In the genomic region with DNA sequence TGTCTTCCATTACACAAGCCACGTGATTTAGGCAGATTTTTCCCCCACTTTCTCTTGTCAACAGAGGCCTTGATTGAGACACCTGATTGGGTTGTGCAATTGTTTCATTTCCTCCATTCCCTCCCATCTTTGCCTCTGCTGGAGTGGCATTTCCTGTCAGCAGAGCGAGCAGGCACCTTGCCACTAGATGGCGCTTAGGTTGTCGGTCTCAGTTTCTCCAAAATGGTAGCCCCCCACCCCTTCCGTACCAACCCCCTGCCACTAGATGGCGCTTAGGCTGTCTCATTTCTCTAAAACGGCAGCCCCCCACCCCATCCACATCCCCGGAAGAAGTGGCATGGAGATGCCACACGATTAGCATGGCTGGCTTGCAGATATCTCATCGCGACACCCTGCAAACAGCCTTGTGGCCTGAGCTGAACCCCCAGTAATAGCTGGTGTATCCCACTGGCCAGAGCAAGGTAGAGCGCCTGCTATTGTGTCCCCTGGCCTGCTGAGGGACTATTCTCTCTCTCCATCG, we compare ENCODE assay signal across 8 mouse cellular contexts. TPM values are rescaled to one million over a fixed set of nuclear protein-coding genes. Genes with fewer than 3 reads are reported as not detected.
DNase-seq lines count a peak whose midpoint lies in the region; ATAC-seq and TF ChIP-seq lines count a peak whose summit lies in the region.

No protein-coding gene starts in this region.

- TF ChIP-seq POLR2A in heart, adult 2 months (IDR thresholded peaks at IDR 0.05; ENCODE audit: insufficient read depth, low read depth, low read length) = no peak
- TF ChIP-seq POLR2A in olfactory bulb, adult 2 months (IDR thresholded peaks at IDR 0.05; ENCODE audit: insufficient read depth, low read depth, low read length) = no peak

- peak; percentile 72 for DNase-seq in A20 (ENCODE audit: low read depth, low spot score)
- peak; percentile 91 for DNase-seq in ES-CJ7 (ENCODE audit: low read depth, low spot score)
- DNase-seq in heart, adult 2 months = peak; percentile 42 to 45
- DNase-seq in kidney, postnatal 4 days = peak; percentile 70 to 79
- DNase-seq in lung, postnatal 0 days (ENCODE audit: low spot score) = peak; percentile 83
- DNase-seq in urinary bladder, postnatal 10 days (ENCODE audit: low spot score) = no peak

- 0 out of 2 replicates have a peak, but pooled peaks have one; percentile 37 for TF ChIP-seq EP300 in heart, adult 2 months (IDR thresholded peaks at IDR 0.05; ENCODE audit: insufficient read depth, low read depth, low read length)
- peak; percentile 27; the same call in 1 of the 2 replicates for TF ChIP-seq EP300 in lung, postnatal 0 days (IDR thresholded peaks at IDR 0.05)

- 0 out of 2 replicates have a peak overlapping the region, but pooled peaks have one; percentile 8 for H3K4me2 ChIP-seq in lung, postnatal 0 days (replicated peaks; ENCODE audit: low read depth, low read length)

- H3K9ac ChIP-seq in heart, adult 2 months (ENCODE audit: low read depth, low read length) = no peak overlapping the region
- no peak overlapping the region for H3K9ac ChIP-seq in lung, postnatal 0 days (replicated peaks; ENCODE audit: low read depth)

- no peaks in the 10 kb centered on the region for H3K9me3 ChIP-seq in lung, postnatal 0 days (ENCODE audit: low read length)

- intact Hi-C loops in heart, adult 2 months (cut with DNase I) = loop anchor here (2.0 kb wide), 3 partner anchors 83 to 149 kb away; no protein-coding TSS in a partner anchor

- H3K4me3 ChIP-seq in heart, adult 2 months = no peak overlapping the region
- H3K4me3 ChIP-seq in lung, postnatal 0 days (ENCODE audit: low read depth, low read length) = no peak overlapping the region
- no peak overlapping the region for H3K4me3 ChIP-seq in olfactory bulb, adult 2 months (ENCODE audit: insufficient read depth, low read depth, low read length)

- H3K27me3 ChIP-seq in heart, adult 2 months (ENCODE audit: control insufficient read depth, insufficient read depth, low read length) = no peaks in the 10 kb centered on the region
- H3K27me3 ChIP-seq in lung, postnatal 0 days (replicated peaks; ENCODE audit: insufficient read depth, low read length) = no peaks in the 10 kb centered on the region

- peaks cover 2% of the 10 kb centered on the region for H3K4me1 ChIP-seq in heart, adult 2 months (ENCODE audit: control insufficient read depth, insufficient read depth, low read length)
- H3K4me1 ChIP-seq in lung, postnatal 0 days (ENCODE audit: insufficient read depth, low read depth, low read length) = 0 out of 2 replicates have a peak, but pooled peaks cover 4% of the 10 kb centered on the region
- peaks cover 4% of the 10 kb centered on the region; the same call in 1 of the 2 replicates for H3K4me1 ChIP-seq in olfactory bulb, adult 2 months (ENCODE audit: control insufficient read depth, insufficient read depth, low read length)

- H3K79me2 ChIP-seq in heart, adult 2 months (replicated peaks; ENCODE audit: control insufficient read depth, insufficient read depth, low read length) = no peaks in the 10 kb centered on the region

- peak; percentile 81 for ATAC-seq in common myeloid progenitor, adult 5-6 weeks (replicated peaks; ENCODE audit: low read depth, poor library complexity, severe bottlenecking)
- peak; percentile 67 for ATAC-seq in lung, postnatal 0 days

- H3K27ac ChIP-seq in heart, adult 2 months = no peak overlapping the region
- no peak overlapping the region for H3K27ac ChIP-seq in lung, postnatal 0 days (ENCODE audit: low read length)
- no peak overlapping the region for H3K27ac ChIP-seq in olfactory bulb, adult 2 months (ENCODE audit: insufficient read depth, low read depth, low read length)

- WGBS in heart, adult 2 months = 34% methylated on average over 13 of the region's 13 CpGs
- 37% methylated on average over 13 of the region's 13 CpGs for WGBS in lung, postnatal 0 days
- WGBS in olfactory bulb, adult 2 months = 36% methylated on average over 13 of the region's 13 CpGs

- no peaks in the 10 kb centered on the region for H3K36me3 ChIP-seq in heart, adult 2 months (ENCODE audit: control insufficient read depth, insufficient read depth, low read length)
- no peaks in the 10 kb centered on the region; the same call in 1 of the 2 replicates for H3K36me3 ChIP-seq in lung, postnatal 0 days (ENCODE audit: insufficient read depth, low read length)

- peak; percentile 84 for TF ChIP-seq CTCF in heart, adult 2 months (IDR thresholded peaks at IDR 0.05)
- peak; percentile 83 for TF ChIP-seq CTCF in lung, postnatal 0 days (IDR thresholded peaks at IDR 0.05)
- peak; percentile 56; the same call in 1 of the 2 replicates for TF ChIP-seq CTCF in olfactory bulb, adult 2 months (IDR thresholded peaks at IDR 0.05; ENCODE audit: insufficient read depth, low read depth, low read length)

RNA-seq across cellular contexts. Expression of gene Rtkn2, which starts 18.8 kb away (rescaled TPM):
- 5.8 and 13.7 TPM in 2 replicates for total RNA-seq in common myeloid progenitor, adult 5-6 weeks (2017)
- total RNA-seq in heart, adult 2 months (2021) = under 1 TPM; 0.14 to 0.16 TPM
- 0.08 and 0.09 TPM in 2 replicates for polyA plus RNA-seq in heart, adult 2 months (2012; rRNA removed)
- 171 and 207 TPM in 2 replicates for polyA plus RNA-seq in lung, postnatal 0 days (2015; fragmentation: Nextera tagmentation; extraction: Ambion mirVana)
- polyA plus RNA-seq in olfactory bulb, adult 2 months (2012; ENCODE audit: insufficient read depth, insufficient read length, low replicate concordance, missing spikeins) = not detected in 2 replicates

Comparison
In these comparisons a context has a peak if more than half of its experiments do, and no peak if none do; other contexts are left out.
1. RNA of gene Rtkn2, which starts 18.8 kb away (polyA plus RNA-seq): 171 to 207 TPM in lung, postnatal 0 days; 0.08 to 0.09 TPM in heart, adult 2 months and not detected in olfactory bulb, adult 2 months; every median in the first group is over 100 times any median in the second.
2. Peak in every context shown above with its lines, with median percentiles within 50 percentile points of each other: CTCF ChIP-seq.